Mouse (Mus musculus) forebrain, embryonic 11.5 days (tissue): ENCODE measurements at regions not wholly inside any gene's neighbourhood (a gene's known extent, or its start where the extent isn't known, plus 50 kb on each side); places are given as distances from the start of the nearest gene placed in this dataset.

Experiments
- ATAC-seq: fragments of 200-750 bp; cut with Nextera tagmentation; replicated peaks from 2 replicates; pipeline ENCODE4 v1.8.0; 2017; ENCODE audit warnings: moderate TSS enrichment; ENCODE audit not compliant: low FRiP score
- DNase-seq: peaks from one replicate; pipeline ENCODE4 v3.0.0-alpha.2; 2017; ENCODE audit warnings: low spot score
- H3K27ac ChIP-seq: fragments of 300-500 bp; sonication (generic); 2 replicates; pipeline ENCODE4 v1.5.1; 2014; ENCODE audit warnings: low read depth, low read length
- H3K27me3 ChIP-seq: fragments of 300-500 bp; sonication (generic); 2 replicates; pipeline ENCODE4 v1.6.1; 2014; ENCODE audit warnings: mild to moderate bottlenecking, low read length, mixed read lengths; ENCODE audit not compliant: control insufficient read depth, insufficient read depth
- H3K36me3 ChIP-seq: fragments of 300-500 bp; sonication (generic); 2 replicates; pipeline ENCODE4 v1.6.1; 2014; ENCODE audit warnings: mild to moderate bottlenecking, low read length, moderate library complexity, mixed read lengths; ENCODE audit not compliant: control insufficient read depth, insufficient read depth
- H3K4me1 ChIP-seq: fragments of 300-500 bp; sonication (generic); replicated peaks from 2 replicates; pipeline ENCODE4 v1.6.1; 2014; ENCODE audit warnings: low read length, mixed read lengths; ENCODE audit not compliant: control insufficient read depth, insufficient read depth
- H3K4me2 ChIP-seq: fragments of 300-500 bp; sonication (generic); 2 replicates; pipeline ENCODE4 v1.6.1; 2014; ENCODE audit warnings: low read depth, mild to moderate bottlenecking, low read length, moderate library complexity, mixed read lengths; ENCODE audit not compliant: severe bottlenecking
- H3K4me3 ChIP-seq: fragments of 300-500 bp; sonication (generic); 2 replicates; pipeline ENCODE4 v1.5.1; 2014; ENCODE audit warnings: low read depth, low read length
- H3K9ac ChIP-seq: fragments of 300-500 bp; sonication (generic); 2 replicates; pipeline ENCODE4 v1.6.1; 2014; ENCODE audit warnings: low read length
- H3K9me3 ChIP-seq: fragments of 300-500 bp; sonication (generic); 2 replicates; pipeline ENCODE4 v1.6.1; 2016; ENCODE audit warnings: low read length, mixed read lengths; ENCODE audit not compliant: control insufficient read depth
- WGBS: fragments of 180-500 bp; shearing (Covaris S2); extraction: QIAGEN DNeasy Blood & Tissue Kit; methylation state at CpG from one replicate; pipeline ENCODE4 v1.1.7; 2014; 5-methylcytosine and 5-hydroxymethylcytosine counted together

DNA sequence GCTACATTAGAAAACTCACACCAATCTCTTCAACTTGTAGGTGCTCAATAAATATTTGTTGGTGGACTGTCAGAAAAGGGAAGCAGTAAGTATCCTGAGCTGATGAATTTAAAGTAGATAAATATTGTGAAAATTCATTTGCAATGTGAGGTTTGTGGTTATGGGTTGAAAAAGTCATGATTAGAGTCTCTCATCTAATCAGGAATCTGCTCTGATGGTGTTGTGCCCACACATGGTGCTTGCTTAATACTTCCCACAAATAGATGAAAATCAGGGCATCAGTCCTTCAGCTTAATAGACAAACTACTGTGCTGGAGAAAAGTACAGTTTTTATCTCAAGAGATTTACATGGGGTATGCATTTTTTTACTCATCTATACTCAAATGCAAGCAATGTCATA is 59.9 kb downstream of the S1pr1 start:
- Histone ChIP-seq H3K4me1 (no peaks in the 10 kb centered on the region), H3K9ac (no peak overlapping the region), H3K27ac (no peak overlapping the region), H3K27me3 (no peaks in the 10 kb centered on the region), H3K4me3 (no peak overlapping the region), H3K9me3 (no peaks in the 10 kb centered on the region), H3K36me3 (no peaks in the 10 kb centered on the region), H3K4me2 (no peak overlapping the region)
- DNase-seq (no peak), ATAC-seq (no peak)

DNA sequence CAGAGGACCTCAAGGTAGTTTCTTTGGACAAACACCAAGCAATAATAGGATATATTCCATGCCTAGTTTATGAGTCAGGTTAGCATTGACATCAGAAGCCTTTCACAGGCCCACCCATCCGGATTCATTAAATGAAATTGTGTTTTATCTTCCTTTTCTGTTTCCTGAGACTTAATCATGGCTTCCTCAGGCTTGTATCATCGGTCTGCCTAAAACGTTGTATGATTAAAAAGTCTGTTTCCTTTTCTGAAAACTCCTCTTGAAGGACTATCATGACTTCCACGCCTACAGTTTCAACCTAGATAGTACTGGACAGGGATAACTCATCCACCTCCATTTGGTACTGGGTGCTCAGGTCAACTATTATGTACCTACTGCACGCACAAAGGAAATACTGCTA is 62.6 kb downstream of the S1pr1 start:
- no peak overlapping the region for H3K9ac ChIP-seq
- no peak for ATAC-seq
- no peak for DNase-seq
- no peaks in the 10 kb centered on the region for H3K4me1 ChIP-seq
- no peaks in the 10 kb centered on the region for H3K36me3 ChIP-seq
- WGBS = 85% methylated on average over 5 of the region's 5 CpGs
- H3K27me3 ChIP-seq = no peaks in the 10 kb centered on the region
- H3K9me3 ChIP-seq = no peaks in the 10 kb centered on the region
- H3K27ac ChIP-seq = no peak overlapping the region
- H3K4me3 ChIP-seq = no peak overlapping the region
- H3K4me2 ChIP-seq = no peak overlapping the region

DNA sequence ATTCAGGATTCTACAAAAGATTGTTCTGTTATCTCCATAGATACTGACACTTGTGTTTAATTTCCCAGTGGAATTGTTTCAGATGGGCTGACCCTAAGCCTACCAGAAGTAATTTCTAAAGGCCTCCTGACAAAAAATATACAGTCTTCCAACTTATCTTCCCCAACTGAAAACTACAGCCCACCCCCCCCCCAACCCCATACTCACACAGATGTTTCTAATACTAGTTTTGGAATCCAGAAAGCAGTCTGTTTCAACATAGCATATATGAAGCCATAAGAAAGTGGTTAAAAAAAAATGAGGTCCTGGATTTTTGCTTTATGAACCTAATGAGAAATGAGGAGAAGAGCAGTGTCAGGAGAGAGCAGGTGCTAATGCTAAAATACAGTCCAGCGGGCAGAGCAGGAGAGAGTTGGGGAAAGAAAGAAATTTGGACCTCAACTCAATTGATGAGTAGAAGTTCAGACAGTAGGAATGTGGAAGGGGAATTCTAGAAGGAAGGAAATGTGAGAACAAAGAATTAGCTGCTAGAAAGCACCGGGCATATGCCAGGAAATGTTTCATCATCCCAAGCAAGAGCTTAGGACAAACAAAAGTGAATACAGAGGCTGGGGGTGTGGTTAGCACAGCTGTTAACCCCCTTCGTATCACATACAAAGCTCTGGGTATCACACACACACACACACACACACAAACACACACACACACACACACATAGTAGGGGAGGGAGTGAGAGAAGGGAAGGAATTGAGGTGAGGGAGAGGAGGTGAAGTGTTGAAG is 65.3 kb downstream of the S1pr1 start:
- H3K27ac ChIP-seq = no peak overlapping the region
- no peak overlapping the region for H3K4me2 ChIP-seq
- no peaks in the 10 kb centered on the region for H3K9me3 ChIP-seq
- H3K4me1 ChIP-seq = no peaks in the 10 kb centered on the region
- no peak overlapping the region for H3K4me3 ChIP-seq
- WGBS = 78% methylated on average over 3 of the region's 3 CpGs
- DNase-seq = no peak
- ATAC-seq = no peak
- no peaks in the 10 kb centered on the region for H3K36me3 ChIP-seq
- H3K9ac ChIP-seq = no peak overlapping the region
- H3K27me3 ChIP-seq = no peaks in the 10 kb centered on the region

DNA sequence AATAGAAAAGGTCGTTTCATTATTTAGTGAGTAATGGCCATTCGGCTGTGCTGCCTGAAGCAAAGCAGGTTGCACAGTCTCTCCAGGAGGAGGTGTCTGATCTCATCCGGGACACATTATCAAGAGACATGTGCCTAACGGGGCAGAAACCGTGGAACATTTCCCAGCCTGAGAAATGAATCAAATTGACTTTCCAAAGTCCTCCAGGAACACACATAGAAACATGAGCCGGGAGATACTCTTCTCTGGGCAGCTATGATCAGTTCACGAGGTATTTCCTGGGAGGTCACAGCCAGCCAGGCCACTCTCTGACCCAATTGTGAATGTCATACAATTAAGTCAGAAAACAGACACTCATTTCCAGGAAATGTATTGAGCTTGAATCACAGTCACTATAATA is 67.9 kb downstream of the S1pr1 start:
- no peak overlapping the region for H3K9ac ChIP-seq
- no peak overlapping the region for H3K27ac ChIP-seq
- H3K36me3 ChIP-seq = no peaks in the 10 kb centered on the region
- no peaks in the 10 kb centered on the region for H3K9me3 ChIP-seq
- no peak overlapping the region for H3K4me2 ChIP-seq
- H3K4me1 ChIP-seq = no peaks in the 10 kb centered on the region
- ATAC-seq = no peak
- DNase-seq = no peak
- 72% methylated on average over 7 of the region's 7 CpGs for WGBS
- no peaks in the 10 kb centered on the region for H3K27me3 ChIP-seq
- no peak overlapping the region for H3K4me3 ChIP-seq

DNA sequence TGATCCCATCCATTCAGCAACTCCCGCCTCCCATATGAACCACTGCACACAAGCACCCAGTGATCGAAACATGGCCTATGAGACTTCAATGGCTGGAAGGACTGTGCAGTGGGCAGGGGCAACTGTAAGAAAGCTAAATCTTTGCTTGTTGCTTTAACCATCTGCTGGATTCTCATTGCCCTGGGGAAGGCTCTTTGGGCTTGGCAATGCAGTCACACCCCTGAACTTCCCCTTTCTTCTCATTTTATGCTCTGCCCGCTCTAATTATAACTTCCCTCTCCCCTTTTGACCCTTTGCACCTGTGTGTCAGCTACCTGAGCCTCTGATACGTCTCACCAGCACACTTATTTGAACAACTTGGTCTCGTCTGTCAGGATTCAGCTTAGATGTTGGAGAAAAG is 70.6 kb downstream of the S1pr1 start:
- Histone ChIP-seq H3K27me3 (no peaks in the 10 kb centered on the region), H3K4me1 (no peaks in the 10 kb centered on the region), H3K9me3 (no peaks in the 10 kb centered on the region), H3K4me2 (no peak overlapping the region), H3K4me3 (no peak overlapping the region), H3K27ac (no peak overlapping the region), H3K36me3 (no peaks in the 10 kb centered on the region), H3K9ac (no peak overlapping the region)
- WGBS = 81% methylated on average over 5 of the region's 5 CpGs
- no peak for DNase-seq
- ATAC-seq = no peak

DNA sequence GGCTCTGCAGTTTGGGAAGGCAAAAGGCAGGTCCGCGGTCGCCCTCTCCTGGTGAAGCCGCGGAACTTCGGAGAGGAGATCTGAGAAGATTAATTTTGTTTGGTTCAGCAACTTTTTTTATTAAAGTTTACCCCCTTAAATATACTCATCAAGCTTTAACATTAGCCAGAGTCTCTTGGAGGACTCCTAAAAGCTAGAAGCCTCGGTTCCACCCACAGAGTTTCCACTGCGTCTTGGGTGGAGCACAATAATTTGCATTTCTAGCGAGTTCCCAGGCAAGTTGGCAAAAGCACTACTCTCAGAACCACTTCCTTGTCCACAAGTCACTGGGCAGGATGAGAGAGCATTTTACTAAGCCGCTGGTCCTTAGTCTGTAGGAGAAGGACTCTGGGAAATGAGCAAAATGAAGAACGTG is 72.0 kb downstream of the S1pr1 start:
- Histone ChIP-seq H3K4me1 (no peaks in the 10 kb centered on the region), H3K4me2 (peak overlapping the region; percentile 54), H3K9ac (peak overlapping the region; percentile 56), H3K27ac (no peak overlapping the region), H3K27me3 (no peaks in the 10 kb centered on the region), H3K4me3 (peak overlapping the region; percentile 34), H3K36me3 (no peaks in the 10 kb centered on the region), H3K9me3 (no peaks in the 10 kb centered on the region)
- peak; percentile 7 for ATAC-seq
- WGBS = 10% methylated on average over 11 of the region's 11 CpGs
- peak; percentile 91 for DNase-seq

DNA sequence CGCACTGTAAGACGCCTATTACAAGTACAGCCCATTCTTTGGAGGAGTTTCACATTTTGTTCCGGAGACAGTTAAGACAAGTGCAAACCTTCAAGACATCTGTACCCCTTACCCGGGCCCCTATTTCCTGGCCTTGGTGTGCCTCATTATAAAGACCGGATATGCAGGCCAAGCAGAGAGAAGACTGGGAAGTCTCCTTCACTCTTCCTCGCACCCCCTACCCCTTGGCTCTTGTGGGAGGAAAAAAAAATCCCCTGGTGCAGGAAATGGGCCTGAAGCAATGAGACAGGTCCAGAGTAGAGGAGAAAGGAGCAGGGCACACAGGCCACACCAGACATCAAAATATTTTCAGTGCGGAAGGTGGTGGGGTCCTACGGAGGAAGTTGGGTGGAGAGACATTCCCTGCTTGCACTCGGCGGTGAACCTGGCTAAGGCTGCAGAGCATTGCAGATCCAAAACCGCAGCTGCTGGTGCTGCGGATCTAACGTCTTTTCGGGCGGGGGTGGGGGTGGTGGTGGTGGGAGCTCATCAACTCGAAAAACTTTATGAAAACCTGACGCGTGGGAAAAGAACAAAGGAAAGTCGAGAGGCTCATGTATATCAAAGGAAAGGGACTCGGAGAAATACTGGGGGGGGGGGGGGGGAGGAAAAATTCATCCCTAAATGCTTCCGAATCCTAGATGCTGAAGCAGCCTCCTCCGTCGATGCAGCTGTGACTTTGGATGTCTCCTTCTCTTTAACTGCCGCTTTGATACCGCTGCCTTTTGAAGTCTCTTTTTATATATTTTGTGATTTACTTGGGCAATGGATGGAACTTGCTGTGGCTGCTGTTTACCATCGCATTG is 72.6 kb downstream of the S1pr1 start:
- DNase-seq = peak; percentile 63
- ATAC-seq = peak; percentile 68
- Histone ChIP-seq H3K4me2 (peak overlapping the region; percentile 54), H3K4me3 (peak overlapping the region; percentile 34), H3K9me3 (no peaks in the 10 kb centered on the region), H3K9ac (peak overlapping the region; percentile 56), H3K4me1 (no peaks in the 10 kb centered on the region), H3K27me3 (no peaks in the 10 kb centered on the region), H3K27ac (no peak overlapping the region), H3K36me3 (no peaks in the 10 kb centered on the region)
- WGBS = 8% methylated on average over 26 of the region's 26 CpGs

DNA sequence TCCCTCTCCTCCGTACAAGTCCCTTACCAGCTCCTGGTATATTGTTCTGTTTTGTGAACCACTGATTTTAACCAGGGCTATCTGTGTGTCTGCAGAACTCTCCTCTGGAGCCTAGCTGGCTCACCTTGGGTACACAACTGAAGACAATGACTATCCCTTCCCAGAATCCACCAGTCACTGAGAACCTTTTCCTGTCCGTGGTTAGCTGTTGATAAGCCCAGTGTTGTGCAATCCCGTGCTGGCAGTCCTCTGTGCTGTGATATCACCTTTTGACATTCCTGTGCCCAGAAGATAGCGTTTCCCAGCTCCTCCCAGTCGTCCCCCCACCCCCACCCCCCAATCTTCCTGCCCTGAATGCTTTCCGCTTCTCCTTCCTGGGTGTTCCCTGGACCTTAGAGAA is 73.5 kb downstream of the S1pr1 start:
- Histone ChIP-seq H3K36me3 (no peaks in the 10 kb centered on the region), H3K9ac (no peak overlapping the region), H3K27ac (no peak overlapping the region), H3K4me1 (no peaks in the 10 kb centered on the region), H3K9me3 (no peaks in the 10 kb centered on the region), H3K27me3 (no peaks in the 10 kb centered on the region), H3K4me3 (no peak overlapping the region), H3K4me2 (no peak overlapping the region)
- peak; percentile 49 for ATAC-seq
- no peak for DNase-seq
- WGBS = 63% methylated on average over 6 of the region's 6 CpGs
